Mouse (Mus musculus): Measurements from ENCODE around the gene Sycn. TPM values are rescaled to one million over a fixed set of nuclear protein-coding genes. Genes with fewer than 3 reads are reported as not detected.

The Sycn gene
- not detected in 2 replicates for polyA plus RNA-seq (2015; fragmentation: Nextera tagmentation; extraction: Ambion mirVana)

DNA sequence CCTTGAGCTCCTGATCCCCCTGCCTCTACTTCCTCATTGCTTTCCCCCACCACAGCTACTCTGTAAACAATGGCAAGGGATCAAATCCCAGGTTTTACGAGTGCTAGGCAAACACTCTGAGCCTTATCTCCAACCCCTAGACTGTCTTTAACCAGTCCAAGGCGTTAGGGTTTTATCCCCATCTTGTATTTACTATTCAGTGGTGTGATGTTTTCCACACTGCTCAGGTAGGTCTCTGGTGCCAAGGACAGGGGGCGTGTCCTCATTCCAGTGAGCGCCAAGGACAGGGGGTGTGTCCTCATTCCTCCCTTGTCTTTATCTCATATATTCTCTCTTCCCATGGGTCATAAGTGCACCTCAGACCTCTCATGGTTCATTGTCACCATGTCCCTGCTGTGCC, at the start of gene Sycn:
TSS of gene Sycn (plus strand) at position 360 of the 400 bp plus-strand sequence.

DNA sequence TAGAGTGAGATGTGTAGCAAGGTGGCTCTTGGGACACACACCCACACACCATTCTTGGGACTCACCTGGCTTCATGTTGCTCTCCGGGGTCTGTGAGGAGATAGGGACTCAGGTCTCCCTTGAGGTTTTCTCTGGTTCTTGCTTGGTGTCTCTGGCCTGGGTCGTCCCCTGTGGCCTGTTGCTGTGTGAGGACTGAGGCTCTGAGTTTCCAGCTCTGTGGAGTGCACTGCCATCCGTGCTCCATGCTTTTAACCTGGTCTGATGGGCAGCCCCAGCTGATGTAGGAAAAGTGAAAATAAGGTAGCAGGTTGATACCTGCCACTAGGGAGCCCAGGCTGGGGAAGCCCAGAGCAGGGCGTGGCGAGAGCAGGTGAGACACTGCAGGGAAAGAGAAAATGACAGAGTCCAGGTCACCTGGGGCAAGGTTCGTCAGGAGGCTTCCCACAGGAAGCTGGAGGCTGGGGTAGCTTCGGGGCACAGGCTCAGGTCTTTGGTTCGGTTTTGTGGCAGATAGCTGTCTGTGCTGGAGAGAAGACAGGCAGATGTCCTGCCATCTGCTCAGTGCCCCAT, 30.2 kb upstream of the Sycn start, which contains the start of gene Ifnl2:
TSS of gene Ifnl2 (minus strand) at position 51 of the 570 bp plus-strand sequence.

DNA sequence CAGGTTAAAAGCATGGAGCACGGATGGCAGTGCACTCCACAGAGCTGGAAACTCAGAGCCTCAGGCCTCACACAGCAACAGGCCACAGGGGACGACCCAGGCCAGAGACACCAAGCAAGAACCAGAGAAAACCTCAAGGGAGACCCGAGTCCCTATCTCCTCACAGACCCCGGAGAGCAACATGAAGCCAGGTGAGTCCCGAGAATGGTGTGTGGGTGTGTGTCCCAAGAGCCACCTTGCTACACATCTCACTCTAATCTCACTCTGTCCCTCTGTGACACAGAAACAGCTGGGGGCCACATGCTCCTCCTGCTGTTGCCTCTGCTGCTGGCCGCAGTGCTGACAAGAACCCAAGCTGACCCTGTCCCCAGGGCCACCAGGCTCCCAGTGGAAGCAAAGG, 18.1 kb upstream of the Sycn start, which contains the start of gene Ifnl3:
TSS of gene Ifnl3 (plus strand) at position 301 of the 400 bp plus-strand sequence.

DNA sequence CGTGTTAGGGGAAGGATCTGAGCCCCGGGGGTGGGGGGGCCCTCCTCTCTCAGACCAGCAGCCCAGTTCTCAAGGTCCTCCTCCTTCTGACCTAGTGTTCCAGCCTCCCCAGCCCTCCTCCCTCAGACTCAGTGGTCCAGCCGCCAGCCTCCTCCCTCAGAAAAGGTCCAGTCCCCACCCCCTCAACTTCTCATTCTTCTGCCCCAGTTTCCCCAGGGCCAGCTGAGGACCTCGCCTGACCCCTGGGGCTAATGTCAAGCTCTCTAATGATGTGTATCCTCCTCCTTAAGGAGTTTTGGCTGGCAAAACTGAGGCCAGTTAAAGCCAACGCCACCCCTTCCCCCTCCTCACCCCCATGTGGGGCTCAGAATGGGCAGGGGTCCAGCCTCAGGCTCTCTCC, 6.5 kb downstream of the Sycn start, which contains the start of gene Nccrp1:
TSS of gene Nccrp1 (minus strand) at position 101 of the 400 bp plus-strand sequence.

Small RNA genes lying within 50 kb of the gene (microRNA-seq; reads per million reads assigned to microRNA genes)
- gene Mir7049 = 0 to 0.21 reads per million in 2 experiments

Other genes starting within 250 kb of the Sycn start
- 0.16 TPM in 1 of 2 replicates, not detected in the other for gene Selenov, start 249.7 kb upstream of the Sycn start, polyA plus RNA-seq (2015; fragmentation: Nextera tagmentation; extraction: Ambion mirVana)
- gene Dll3, start 238.6 kb upstream of the Sycn start, polyA plus RNA-seq (2015; fragmentation: Nextera tagmentation; extraction: Ambion mirVana) = not detected in 2 replicates
- gene Timm50, start 228.8 kb upstream of the Sycn start, polyA plus RNA-seq (2015; fragmentation: Nextera tagmentation; extraction: Ambion mirVana) = 71.8 and 92.4 TPM in 2 replicates
- gene Supt5, start 202.1 kb upstream of the Sycn start, polyA plus RNA-seq (2015; fragmentation: Nextera tagmentation; extraction: Ambion mirVana) = 44.9 and 47.5 TPM in 2 replicates
- 568 and 593 TPM in 2 replicates for gene Rps16, start 190.2 kb upstream of the Sycn start, polyA plus RNA-seq (2015; fragmentation: Nextera tagmentation; extraction: Ambion mirVana)
- gene Plekhg2, start 168.3 kb upstream of the Sycn start, polyA plus RNA-seq (2015; fragmentation: Nextera tagmentation; extraction: Ambion mirVana) = 18.0 and 18.7 TPM in 2 replicates
- 9.9 and 12.2 TPM in 2 replicates for gene Zfp36, start 160.6 kb upstream of the Sycn start, polyA plus RNA-seq (2015; fragmentation: Nextera tagmentation; extraction: Ambion mirVana)
- gene Med29, start 148.2 kb upstream of the Sycn start, polyA plus RNA-seq (2015; fragmentation: Nextera tagmentation; extraction: Ambion mirVana) = 39.1 and 40.9 TPM in 2 replicates
- 49.3 TPM in 2 replicates for gene Paf1, start 147.9 kb upstream of the Sycn start, polyA plus RNA-seq (2015; fragmentation: Nextera tagmentation; extraction: Ambion mirVana)
- 21.4 and 29.1 TPM in 2 replicates for gene Gmfg, start 103.4 kb upstream of the Sycn start, polyA plus RNA-seq (2015; fragmentation: Nextera tagmentation; extraction: Ambion mirVana)
- gene Lrfn1, start 88.9 kb upstream of the Sycn start, polyA plus RNA-seq (2015; fragmentation: Nextera tagmentation; extraction: Ambion mirVana) = 0.38 and 0.43 TPM in 2 replicates
- gene Ifnl2, start 30.4 kb upstream of the Sycn start, polyA plus RNA-seq (2015; fragmentation: Nextera tagmentation; extraction: Ambion mirVana) = not detected in 2 replicates
- gene Ifnl3, start 18.0 kb upstream of the Sycn start, polyA plus RNA-seq (2015; fragmentation: Nextera tagmentation; extraction: Ambion mirVana) = not detected in 2 replicates
- gene Nccrp1, start 6.4 kb downstream of the Sycn start, polyA plus RNA-seq (2015; fragmentation: Nextera tagmentation; extraction: Ambion mirVana) = 1.8 TPM in 1 of 2 replicates, not detected in the other
- 11.0 and 11.5 TPM in 2 replicates for gene Samd4b, start 57.3 kb downstream of the Sycn start, polyA plus RNA-seq (2015; fragmentation: Nextera tagmentation; extraction: Ambion mirVana)
- gene Pak4, start 57.3 kb downstream of the Sycn start, polyA plus RNA-seq (2015; fragmentation: Nextera tagmentation; extraction: Ambion mirVana) = 5.7 and 6.5 TPM in 2 replicates
- 0.77 TPM in 1 of 2 replicates, not detected in the other for gene Acp7, start 90.4 kb downstream of the Sycn start, polyA plus RNA-seq (2015; fragmentation: Nextera tagmentation; extraction: Ambion mirVana)
- gene Fbxo27, start 152.0 kb downstream of the Sycn start, polyA plus RNA-seq (2015; fragmentation: Nextera tagmentation; extraction: Ambion mirVana) = 1.9 and 2.6 TPM in 2 replicates
- 31.7 and 38.9 TPM in 2 replicates for gene Fbxo17, start 175.9 kb downstream of the Sycn start, polyA plus RNA-seq (2015; fragmentation: Nextera tagmentation; extraction: Ambion mirVana)
- 81.3 and 93.6 TPM in 2 replicates for gene Mrps12, start 200.9 kb downstream of the Sycn start, polyA plus RNA-seq (2015; fragmentation: Nextera tagmentation; extraction: Ambion mirVana)
- 17.2 and 19.4 TPM in 2 replicates for gene Sars2, start 201.1 kb downstream of the Sycn start, polyA plus RNA-seq (2015; fragmentation: Nextera tagmentation; extraction: Ambion mirVana)
- not detected in 2 replicates for gene Ccer2, start 215.3 kb downstream of the Sycn start, polyA plus RNA-seq (2015; fragmentation: Nextera tagmentation; extraction: Ambion mirVana)
- gene Sirt2, start 225.8 kb downstream of the Sycn start, polyA plus RNA-seq (2015; fragmentation: Nextera tagmentation; extraction: Ambion mirVana) = 62.9 and 66.0 TPM in 2 replicates
- gene Nfkbib, start 226.6 kb downstream of the Sycn start, polyA plus RNA-seq (2015; fragmentation: Nextera tagmentation; extraction: Ambion mirVana) = 30.2 and 30.6 TPM in 2 replicates
- gene Rinl, start 248.1 kb downstream of the Sycn start, polyA plus RNA-seq (2015; fragmentation: Nextera tagmentation; extraction: Ambion mirVana) = 2.5 and 3.7 TPM in 2 replicates

Data from skeletal muscle tissue, postnatal 0 days (tissue).